Mouse (Mus musculus) MEL (cell line): ENCODE results near the gene Gramd4. TPM values are rescaled to one million over a fixed set of nuclear protein-coding genes. Genes with fewer than 3 reads are reported as not detected.

Experiments used
- DNase-seq: peaks from one replicate; pipeline ENCODE4 v3.0.0; 2011; ENCODE audit warnings: low read depth, low spot score
- H3K27ac ChIP-seq: 2 replicates; pipeline ENCODE4 v1.5.1; 2012; ENCODE audit warnings: low read depth, mild to moderate bottlenecking, control low read depth, low read length, moderate library complexity; ENCODE audit not compliant: control insufficient read depth
- H3K27me3 ChIP-seq, 2 experiments: fragments of 150-350 bp in 1 of 2; sonication (generic) in 1 of 2; 2 replicates each; pipeline ENCODE4 v1.6.1; 2012; ENCODE audit warnings: low read length in 2 of 2, mild to moderate bottlenecking in 2 of 2, improper control_type of control experiment in 1 of 2, moderate library complexity in 1 of 2; ENCODE audit not compliant: insufficient read depth in 2 of 2, control insufficient read depth in 1 of 2
- H3K36me3 ChIP-seq, 2 experiments: 2 replicates each; pipeline ENCODE4 v1.6.1; 2012 to 2014; ENCODE audit warnings: low read length in 2 of 2, improper control_type of control experiment in 1 of 2, inconsistent platforms in 1 of 2, mild to moderate bottlenecking in 1 of 2; ENCODE audit not compliant: insufficient read depth in 2 of 2, control insufficient read depth in 1 of 2
- H3K4me1 ChIP-seq, 2 experiments: fragments of 150-350 bp in 1 of 2; sonication (generic) in 1 of 2; 2 replicates each; pipeline ENCODE4 v1.6.1; 2012; ENCODE audit warnings: low read length in 2 of 2, improper control_type of control experiment in 1 of 2, mild to moderate bottlenecking in 1 of 2; ENCODE audit not compliant: insufficient read depth in 2 of 2, control insufficient read depth in 1 of 2
- H3K4me3 ChIP-seq, 2 experiments: fragments of 150-350 bp in 1 of 2; sonication (generic) in 1 of 2; 2 replicates each; pipeline ENCODE4 v1.5.1; 2012; ENCODE audit warnings: low read depth in 2 of 2, low read length in 2 of 2, mild to moderate bottlenecking in 2 of 2, moderate library complexity in 2 of 2, control low read depth in 1 of 2, improper control_type of control experiment in 1 of 2; ENCODE audit not compliant: control insufficient read depth in 1 of 2, insufficient read depth in 1 of 2
- H3K79me2 ChIP-seq: 2 replicates; pipeline ENCODE4 v1.6.1; 2012; ENCODE audit warnings: mild to moderate bottlenecking, low read length, moderate library complexity; ENCODE audit not compliant: control insufficient read depth, poor library complexity, insufficient read depth
- H3K9ac ChIP-seq: 2 replicates; pipeline ENCODE4 v1.6.1; 2012; ENCODE audit warnings: low read depth, mild to moderate bottlenecking, control low read depth, low read length, moderate library complexity; ENCODE audit not compliant: control insufficient read depth, poor library complexity, severe bottlenecking
- H3K9me3 ChIP-seq: fragments of 150-350 bp; sonication (generic); replicated peaks from 2 replicates; pipeline ENCODE4 v1.6.1; 2012; ENCODE audit warnings: mild to moderate bottlenecking, low read length, improper control_type of control experiment, moderate library complexity; ENCODE audit not compliant: insufficient read depth
- CHD1 ChIP-seq: IDR thresholded peaks from 2 replicates; pipeline ENCODE4 v1.6.1; 2012; ENCODE audit warnings: low read depth, mild to moderate bottlenecking, inconsistent platforms, low read length, improper control_type of control experiment
- CHD2 ChIP-seq: IDR thresholded peaks from 2 replicates; pipeline ENCODE4 v1.6.1; 2011; ENCODE audit warnings: low read length, improper control_type of control experiment
- CTCF ChIP-seq, 3 experiments: IDR thresholded peaks in 2 of 3; conservative IDR thresholded peaks in 1 of 3; 2 replicates each; pipeline ENCODE4 v1.5.1; 2011 to 2012; ENCODE audit warnings: low read length in 3 of 3, low read depth in 2 of 3, mild to moderate bottlenecking in 2 of 3, improper control_type of control experiment in 1 of 3, inconsistent platforms in 1 of 3, mixed read lengths in 1 of 3, moderate library complexity in 1 of 3; ENCODE audit not compliant: control insufficient read depth in 1 of 3, insufficient read depth in 1 of 3, poor library complexity in 1 of 3, severe bottlenecking in 1 of 3
- E2F4 ChIP-seq: IDR thresholded peaks from 2 replicates; pipeline ENCODE4 v1.6.1; 2011; ENCODE audit warnings: low read depth, low read length, improper control_type of control experiment, borderline replicate concordance
- ELF1 ChIP-seq: IDR thresholded peaks from 2 replicates; pipeline ENCODE4 v1.6.1; 2014; ENCODE audit warnings: low read depth, mild to moderate bottlenecking, inconsistent platforms, low read length, improper control_type of control experiment, moderate library complexity
- EP300 ChIP-seq, 2 experiments: IDR thresholded peaks; 2 replicates each; pipeline ENCODE4 v1.6.1; 2011; ENCODE audit warnings: improper control_type of control experiment in 2 of 2, low read length in 2 of 2, low read depth in 1 of 2, mild to moderate bottlenecking in 1 of 2
- ETS1 ChIP-seq: IDR thresholded peaks from 2 replicates; pipeline ENCODE4 v1.6.1; 2012; ENCODE audit warnings: low read depth, mild to moderate bottlenecking, inconsistent platforms, low read length, improper control_type of control experiment, moderate library complexity
- GABPA ChIP-seq: IDR thresholded peaks from 2 replicates; pipeline ENCODE4 v1.6.1; 2012; ENCODE audit warnings: low read depth, mild to moderate bottlenecking, inconsistent platforms, low read length, improper control_type of control experiment, moderate library complexity
- JUND ChIP-seq: IDR thresholded peaks from 2 replicates; pipeline ENCODE4 v1.6.1; 2011; ENCODE audit warnings: low read depth, mild to moderate bottlenecking, improper control_type of control experiment, low read length
- KAT2A ChIP-seq: conservative IDR thresholded peaks from 2 replicates; pipeline ENCODE4 v1.6.1; 2012; ENCODE audit warnings: low read depth, low read length, improper control_type of control experiment, inconsistent platforms
- MAFK ChIP-seq: IDR thresholded peaks from 2 replicates; pipeline ENCODE4 v1.6.1; 2011; ENCODE audit warnings: low read depth, mild to moderate bottlenecking, low read length, improper control_type of control experiment, borderline replicate concordance
- MEF2A ChIP-seq: IDR thresholded peaks from 2 replicates; pipeline ENCODE4 v1.6.1; 2014; ENCODE audit warnings: low read depth, mild to moderate bottlenecking, inconsistent platforms, low read length, improper control_type of control experiment; ENCODE audit not compliant: poor library complexity, insufficient replicate concordance, severe bottlenecking; ENCODE audit errors: extremely low read depth
- MYB ChIP-seq: IDR thresholded peaks from 2 replicates; pipeline ENCODE4 v1.6.1; 2011; ENCODE audit warnings: mild to moderate bottlenecking, low read depth, low read length, improper control_type of control experiment
- MYC ChIP-seq: IDR thresholded peaks from 2 replicates; pipeline ENCODE4 v1.6.1; 2011; ENCODE audit warnings: low read depth, mild to moderate bottlenecking, low read length, improper control_type of control experiment, moderate library complexity
- POLR2AphosphoS2 ChIP-seq: IDR thresholded peaks from 2 replicates; pipeline ENCODE4 v1.6.1; 2011; ENCODE audit warnings: low read length, improper control_type of control experiment
- RCOR1 ChIP-seq: IDR thresholded peaks from 2 replicates; pipeline ENCODE4 v1.6.1; 2012; ENCODE audit warnings: low read depth, mild to moderate bottlenecking, inconsistent platforms, low read length, improper control_type of control experiment
- SMC3 ChIP-seq: IDR thresholded peaks from 2 replicates; pipeline ENCODE4 v1.6.1; 2011; ENCODE audit warnings: low read depth, low read length, improper control_type of control experiment
- TBP ChIP-seq: IDR thresholded peaks from 2 replicates; pipeline ENCODE4 v1.8.0; 2011; ENCODE audit warnings: low read depth, low read length, improper control_type of control experiment
- TCF12 ChIP-seq: IDR thresholded peaks from 2 replicates; pipeline ENCODE4 v1.6.1; 2014; ENCODE audit warnings: low read depth, mild to moderate bottlenecking, inconsistent platforms, low read length, improper control_type of control experiment, moderate library complexity
- UBTF ChIP-seq: IDR thresholded peaks from 2 replicates; pipeline ENCODE4 v1.6.1; 2012; ENCODE audit warnings: low read depth, mild to moderate bottlenecking, inconsistent platforms, low read length, improper control_type of control experiment, moderate library complexity, borderline replicate concordance; ENCODE audit not compliant: insufficient read depth
- USF1 ChIP-seq: IDR thresholded peaks from 2 replicates; pipeline ENCODE4 v1.6.1; 2014; ENCODE audit warnings: low read depth, mild to moderate bottlenecking, inconsistent platforms, low read length, improper control_type of control experiment, moderate library complexity
- ZKSCAN1 ChIP-seq: IDR thresholded peaks from 2 replicates; pipeline ENCODE4 v1.6.1; 2012; ENCODE audit warnings: low read depth, mild to moderate bottlenecking, inconsistent platforms, low read length, improper control_type of control experiment, moderate library complexity
- ZNF384 ChIP-seq: IDR thresholded peaks from 2 replicates; pipeline ENCODE4 v1.6.1; 2012; ENCODE audit warnings: low read depth, mild to moderate bottlenecking, inconsistent platforms, low read length, improper control_type of control experiment
- polyA plus RNA-seq, 2 experiments: library from polyadenylated mRNA; stranded (reverse) in 1 of 2; unstranded in 1 of 2; fragments of >175 nt in 1 of 2; fragments of >200 nt in 1 of 2; gene quantifications; 2 replicates each; pipeline versions ENCODE4 v1.2.1 to v1.2.4; 2012; ENCODE audit warnings: low replicate concordance in 2 of 2, low read depth in 1 of 2; ENCODE audit not compliant: insufficient read length in 2 of 2, insufficient read depth in 1 of 2, missing spikeins in 1 of 2
- total RNA-seq: library from RNA; depleted of rRNA; stranded (reverse); fragments of 300-350 nt; gene quantifications from 2 replicates; pipeline ENCODE4 v1.2.3, GENCODE M21; 2012

Gene Gramd4
- total and polyA plus RNA-seq, 3 experiments, result 35.2 to 43.1 (median 38.0) TPM

DNA sequence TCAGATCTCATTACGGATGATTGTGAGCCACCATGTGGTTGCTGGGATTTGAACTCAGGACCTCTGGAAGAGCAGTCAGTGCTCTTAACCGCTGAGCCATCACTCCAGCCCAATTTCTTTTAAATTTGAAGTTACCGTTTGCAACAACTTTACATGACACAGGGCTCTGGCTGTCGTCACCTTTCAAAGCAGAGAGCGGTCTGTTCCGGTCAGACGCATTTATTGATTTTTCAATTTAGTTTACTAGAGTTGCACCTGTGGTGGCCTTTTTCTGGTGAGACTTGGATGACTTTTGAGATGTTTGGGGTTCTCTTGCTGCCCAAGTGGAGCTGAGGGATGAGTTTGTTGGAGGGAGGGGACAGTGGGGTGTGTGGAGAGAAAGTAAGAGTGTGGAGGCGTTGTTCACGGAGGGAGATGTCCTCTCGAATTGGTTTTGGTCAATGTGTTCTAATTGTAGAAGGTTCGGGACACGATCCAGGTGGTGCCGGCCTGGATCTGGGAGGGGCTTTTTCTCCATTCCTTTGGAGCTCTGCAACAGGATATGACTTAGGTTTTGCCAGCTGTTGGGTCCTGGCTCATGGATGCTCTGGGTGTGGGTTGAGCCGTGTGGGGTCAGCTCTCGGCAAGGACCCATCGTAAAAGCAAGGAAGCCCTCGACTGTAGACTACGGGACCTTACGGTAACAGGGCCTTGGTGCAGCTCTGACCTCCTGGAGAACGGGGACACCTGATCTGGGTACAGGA is 18.0 kb downstream of the Gramd4 start:
- H3K79me2 ChIP-seq, result peaks cover 34% of the 10 kb centered on the region
- H3K27ac ChIP-seq, result no peak overlapping the region
- no peak overlapping the region for H3K4me3 ChIP-seq
- H3K36me3 ChIP-seq, result peaks cover 0 to 4% of the 10 kb centered on the region in 2 experiments; a peak in 3 of 4 replicates
- H3K4me1 ChIP-seq, result peaks cover 0 to 2% of the 10 kb centered on the region in 2 experiments; a peak in 2 of 4 replicates
- no peak for DNase-seq
- TF ChIP-seq ZNF384, result no peak
- TF ChIP-seq TBP, result no peak
- TF ChIP-seq CHD1, result no peak
- TF ChIP-seq MAFK, result no peak
- no peak for TF ChIP-seq ELF1
- no peak for TF ChIP-seq CHD2
- no peak for TF ChIP-seq USF1
- no peak for TF ChIP-seq SMC3
- no peak overlapping the region for H3K9ac ChIP-seq
- no peaks in the 10 kb centered on the region for H3K27me3 ChIP-seq
- no peaks in the 10 kb centered on the region for H3K9me3 ChIP-seq

DNA sequence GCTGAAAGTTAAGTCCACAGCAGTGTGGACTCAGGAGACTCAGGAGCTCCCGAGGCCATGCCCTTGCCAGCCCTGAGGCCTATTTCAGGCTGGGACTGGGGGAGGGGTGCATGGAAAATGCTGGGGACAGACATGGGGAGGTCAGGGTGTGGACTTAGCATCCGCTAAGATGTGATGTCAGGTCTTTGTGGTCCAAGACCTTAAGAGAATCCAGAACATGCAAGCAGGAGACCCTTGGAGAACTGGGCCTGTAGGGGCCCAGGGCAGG is 18.5 kb downstream of the Gramd4 start:
- Histone ChIP-seq H3K4me1 (no peaks in the 10 kb centered on the region), H3K9me3 (no peaks in the 10 kb centered on the region), H3K79me2 (peaks cover 32% of the 10 kb centered on the region), H3K27me3 (no peaks in the 10 kb centered on the region), H3K4me3 (no peak overlapping the region), H3K9ac (no peak overlapping the region), H3K36me3 (no peaks in the 10 kb centered on the region; a peak in 1 of 4 replicates), H3K27ac (no peak overlapping the region)
- TF ChIP-seq E2F4 (no peak), JUND (no peak), SMC3 (no peak), CTCF (IDR thresholded peaks at IDR 0.05 in 2 of 3, conservative IDR thresholded peaks at IDR 0.05 in 1 of 3; ENCODE audit: control insufficient read depth in 1 of 3, insufficient read depth in 1 of 3, low read depth in 2 of 3, low read length in 3 of 3, poor library complexity in 1 of 3, severe bottlenecking in 1 of 3) (no peak), MYB (no peak), RCOR1 (no peak), POLR2AphosphoS2 (no peak), TCF12 (no peak), USF1 (no peak), EP300 (IDR thresholded peaks at IDR 0.05; ENCODE audit: low read depth in 1 of 2, low read length in 2 of 2) (no peak), MYC (no peak), MEF2A (no peak), ZNF384 (no peak), ZKSCAN1 (no peak), UBTF (no peak), KAT2A (no peak), GABPA (no peak), ETS1 (no peak), MAFK (no peak)
- no peak for DNase-seq
